Mouse (Mus musculus) CD4-positive naive resting alpha-beta T cell, adult 76 days (primary cell): ENCODE measurements around the gene Nt5dc2. TPM values are rescaled to one million over a fixed set of nuclear protein-coding genes. Genes with fewer than 3 reads are reported as not detected.

Experiments used
- total RNA-seq: library from RNA; stranded (reverse); gene quantifications from one replicate; pipeline ENCODE4 v1.2.4, GENCODE M21; 2023

Gene Nt5dc2
- 0.50 TPM for total RNA-seq

DNA sequence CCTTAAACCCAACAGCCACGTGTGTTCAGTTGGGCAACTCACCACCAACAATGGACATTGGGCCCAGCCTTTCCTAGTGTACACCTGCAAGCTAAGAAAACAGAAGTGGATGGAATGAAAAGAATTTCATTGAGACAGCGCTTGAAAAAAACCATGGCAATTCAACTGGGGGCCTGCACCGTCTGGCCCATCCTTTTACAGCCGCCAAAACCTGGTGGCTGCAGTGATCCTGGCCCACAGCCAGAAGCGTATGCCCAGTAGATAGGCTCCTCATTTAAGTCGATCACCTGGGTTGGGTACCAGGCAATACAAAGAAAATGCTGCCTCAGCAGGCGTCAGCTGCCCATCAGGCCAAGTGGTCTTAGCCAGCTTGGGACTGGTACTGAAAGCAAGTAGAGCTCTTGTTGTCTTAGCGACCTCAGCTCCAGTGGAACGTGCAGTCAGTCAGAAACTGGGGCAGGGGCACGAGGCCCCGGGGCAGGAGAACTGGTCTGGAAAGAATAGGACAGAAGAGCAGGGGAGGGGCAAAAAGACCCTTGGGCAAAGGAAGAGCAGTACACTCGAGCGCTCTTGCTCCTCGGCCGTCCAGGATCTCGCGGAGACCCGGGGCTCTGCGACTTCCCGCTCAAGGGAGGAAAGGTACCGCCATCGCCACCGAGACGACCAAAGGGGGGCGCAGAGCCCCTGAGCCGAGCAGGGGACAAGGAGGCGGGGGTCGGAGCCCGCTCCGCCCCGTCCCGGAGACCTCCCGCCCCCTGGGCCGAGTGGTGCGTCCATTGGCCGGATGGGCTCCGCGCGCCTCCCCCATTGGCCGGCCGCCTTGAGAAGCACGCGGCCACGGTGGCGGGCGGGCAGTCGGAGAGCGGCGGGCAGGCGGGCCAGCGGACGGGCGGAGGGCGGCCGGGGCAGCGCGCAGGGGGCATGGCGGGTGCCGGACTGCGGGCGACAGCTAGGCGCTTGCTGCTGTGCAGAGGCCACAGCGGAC, at the start of gene Nt5dc2:
Nt5dc2 (plus strand) TSS at position 818 of the 985 bp plus-strand sequence.

GRCm38 (mm10) chr14:31128826-31129219, 2.0 kb upstream of the Nt5dc2 start, which contains the start of gene Smim4:
Gene Smim4, minus strand, starts transcription at chr14:31128956.

DNA sequence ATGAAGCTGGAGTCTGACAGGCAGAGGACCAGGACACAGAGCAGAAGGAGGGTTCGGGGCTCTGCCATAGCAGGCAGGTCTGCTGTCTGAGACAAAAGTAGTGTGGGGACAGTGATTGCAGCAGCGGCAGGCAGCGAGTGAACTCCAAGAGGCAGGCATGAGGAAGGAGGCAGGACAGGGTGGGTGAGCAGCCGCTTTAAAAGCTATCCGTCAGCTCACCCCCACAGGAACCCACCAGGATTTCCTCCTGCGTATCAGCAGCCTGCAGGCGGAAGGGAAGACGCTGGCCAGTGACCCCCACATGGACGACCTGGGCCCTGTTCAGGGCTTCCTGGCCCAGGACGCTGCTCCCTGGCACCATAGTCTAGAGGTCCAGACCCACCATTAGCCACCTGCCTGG, 37.6 kb downstream of the Nt5dc2 start, which contains the start of gene Stab1:
Stab1 (minus strand) TSS at position 217 of the 400 bp plus-strand sequence.

Other genes starting within 250 kb of the Nt5dc2 start
- gene Itih4, start 244.6 kb upstream of the Nt5dc2 start, total RNA-seq: 0.26 TPM
- 0.44 TPM for gene Itih3, start 207.3 kb upstream of the Nt5dc2 start, total RNA-seq
- not detected for gene Itih1, start 187.8 kb upstream of the Nt5dc2 start, total RNA-seq
- gene Nek4, start 179.7 kb upstream of the Nt5dc2 start, total RNA-seq: 3.9 TPM
- 6.5 TPM for gene Glt8d1, start 129.7 kb upstream of the Nt5dc2 start, total RNA-seq
- gene Spcs1, start 129.4 kb upstream of the Nt5dc2 start, total RNA-seq: 73.7 TPM
- gene Pbrm1, start 111.9 kb upstream of the Nt5dc2 start, total RNA-seq: 80.7 TPM
- gene Gnl3, start 111.9 kb upstream of the Nt5dc2 start, total RNA-seq: 282 TPM
- 28.1 TPM for gene Smim4, start 2.1 kb upstream of the Nt5dc2 start, total RNA-seq
- 2.1 TPM for gene Stab1, start 37.6 kb downstream of the Nt5dc2 start, total RNA-seq
- gene Tnnc1, start 77.3 kb downstream of the Nt5dc2 start, total RNA-seq: not detected
- gene Nisch, start 85.9 kb downstream of the Nt5dc2 start, total RNA-seq: 414 TPM
- not detected for gene Sema3g, start 86.8 kb downstream of the Nt5dc2 start, total RNA-seq
- gene Phf7, start 120.3 kb downstream of the Nt5dc2 start, total RNA-seq: 12.0 TPM
- gene Bap1, start 120.4 kb downstream of the Nt5dc2 start, total RNA-seq: 98.1 TPM
- gene Dnah1, start 192.8 kb downstream of the Nt5dc2 start, total RNA-seq: 0.06 TPM
- 54.1 TPM for gene Capn7, start 205.6 kb downstream of the Nt5dc2 start, total RNA-seq